Mouse (Mus musculus) neural tube, embryonic 10.5 days (tissue): ENCODE data around the gene Lce1a2.
"Not testable (repeated sequence)": the region's sequence is repeated elsewhere in the genome, so short reads cannot be mapped to it uniquely, and the experiment has no call there.

Experiments used
- DNase-seq: peaks from one replicate; pipeline ENCODE4 v3.0.0-alpha.2; 2017; ENCODE audit warnings: low spot score; ENCODE audit errors: extremely low spot score

The Lce1a2 gene

GRCm38 (mm10) chr3:92670215-92670614 lies at the start of gene Lce1a2:
TSS of gene Lce1a2 (minus strand) at chr3:92670315.
- DNase-seq: no peak

DNA sequence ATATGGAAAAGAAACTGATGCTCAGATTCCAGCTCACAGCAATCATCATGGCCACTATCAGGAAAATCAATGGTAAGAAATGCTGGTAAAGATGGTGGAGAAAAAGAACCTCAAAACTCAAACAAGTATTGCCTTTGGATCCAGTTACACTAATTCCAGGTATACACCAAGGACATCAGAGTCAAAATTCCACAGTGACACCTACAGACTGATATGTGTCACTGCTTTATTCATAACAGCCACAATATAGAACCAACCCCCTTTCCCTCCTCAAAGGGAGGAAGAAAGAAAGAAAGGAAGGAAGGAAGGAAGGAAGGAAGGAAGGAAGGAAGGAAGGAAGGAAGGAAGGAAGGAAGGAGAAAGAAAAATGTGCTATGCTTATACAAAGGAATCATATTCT lies 45.0 kb upstream of the Lce1a2 start:
- no peak for DNase-seq

- no peak for DNase-seq
Measured at GRCm38 (mm10) chr3:92708974-92709373, 38.9 kb upstream of the Lce1a2 start, which contains the start of gene Lce1e. TSS of gene Lce1e (minus strand) at chr3:92709074.

GRCm38 (mm10) chr3:92694613-92695012 lies 24.5 kb upstream of the Lce1a2 start:
- DNase-seq: no peak

GRCm38 (mm10) chr3:92691688-92692087 lies 21.6 kb upstream of the Lce1a2 start:
- DNase-seq: no peak

GRCm38 (mm10) chr3:92689154-92689553 lies 19.0 kb upstream of the Lce1a2 start:
- not testable (repeated sequence) for DNase-seq

DNA sequence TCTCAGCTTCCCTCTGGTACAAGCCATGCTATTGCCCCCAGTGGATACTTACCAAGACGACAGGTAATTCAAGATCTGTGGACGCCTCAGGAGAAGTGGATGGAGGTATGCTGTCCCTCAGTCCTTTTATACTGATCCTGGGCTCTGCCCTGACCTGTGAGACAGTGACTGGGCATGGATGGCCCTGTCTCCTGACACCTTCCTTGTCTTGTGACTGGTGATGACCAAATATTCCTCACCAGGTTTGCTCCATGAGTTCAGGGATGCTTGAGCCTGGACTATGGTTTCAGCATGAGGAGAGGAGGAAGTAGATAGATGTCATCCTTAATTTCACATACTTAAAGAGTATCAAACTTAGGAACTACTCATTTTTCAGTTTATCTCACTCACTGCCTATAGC lies 17.0 kb upstream of the Lce1a2 start, which contains the start of gene Lce1d:
TSS of gene Lce1d (minus strand) at position 101 of the 400 bp plus-strand sequence.
- no peak for DNase-seq

GRCm38 (mm10) chr3:92678947-92679346 lies 8.8 kb upstream of the Lce1a2 start, which contains the start of gene Lce1c:
TSS of gene Lce1c (plus strand) at chr3:92679247.
- DNase-seq: no peak

DNA sequence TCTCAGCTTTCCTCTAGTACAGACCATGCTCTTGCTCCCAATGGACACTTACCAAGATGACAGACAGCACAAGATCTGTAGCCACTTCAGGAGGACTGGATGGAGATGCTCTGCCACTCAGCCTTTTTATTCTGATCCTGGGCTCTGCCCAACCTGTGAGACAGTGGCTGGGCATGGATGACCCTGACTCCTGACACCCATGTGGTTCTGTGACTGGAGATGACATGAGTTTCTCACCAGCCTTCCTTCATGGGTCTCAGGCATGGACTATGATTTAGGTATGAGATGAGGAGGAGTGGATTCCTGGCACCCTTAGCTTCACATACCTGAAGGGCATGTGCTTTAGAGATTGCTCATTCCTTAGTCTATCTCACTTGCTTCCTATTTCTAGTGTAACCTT lies 13.3 kb downstream of the Lce1a2 start, which contains the start of gene Lce1b:
TSS of gene Lce1b (minus strand) at position 101 of the 400 bp plus-strand sequence.
- DNase-seq: no peak

GRCm38 (mm10) chr3:92648207-92648606 lies 21.9 kb downstream of the Lce1a2 start, which contains the start of gene Lce1a1:
TSS of gene Lce1a1 (minus strand) at chr3:92648307.
- no peak for DNase-seq

DNA sequence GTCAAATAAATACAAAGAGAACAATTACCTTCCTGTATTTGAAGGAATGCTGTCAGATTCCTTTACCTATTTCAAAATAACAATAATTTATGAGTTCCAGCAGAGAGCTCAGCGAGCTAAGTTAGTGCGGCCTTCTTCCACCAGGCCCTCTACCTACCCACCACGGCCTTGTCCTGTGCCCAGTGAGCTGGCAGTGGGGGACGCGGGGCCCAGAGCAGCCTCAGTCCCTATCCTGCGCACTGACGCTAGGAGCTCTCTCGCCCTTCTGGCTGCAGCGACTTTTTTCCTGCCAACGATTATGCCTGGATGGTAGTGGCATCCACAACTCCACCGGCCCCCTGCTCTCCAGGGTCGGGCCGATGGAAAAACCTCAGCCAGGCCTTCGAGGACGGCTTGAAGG lies 30.3 kb downstream of the Lce1a2 start:
- DNase-seq: no peak

GRCm38 (mm10) chr3:92638653-92638991 lies 31.5 kb downstream of the Lce1a2 start:
- DNase-seq: no peak

DNA sequence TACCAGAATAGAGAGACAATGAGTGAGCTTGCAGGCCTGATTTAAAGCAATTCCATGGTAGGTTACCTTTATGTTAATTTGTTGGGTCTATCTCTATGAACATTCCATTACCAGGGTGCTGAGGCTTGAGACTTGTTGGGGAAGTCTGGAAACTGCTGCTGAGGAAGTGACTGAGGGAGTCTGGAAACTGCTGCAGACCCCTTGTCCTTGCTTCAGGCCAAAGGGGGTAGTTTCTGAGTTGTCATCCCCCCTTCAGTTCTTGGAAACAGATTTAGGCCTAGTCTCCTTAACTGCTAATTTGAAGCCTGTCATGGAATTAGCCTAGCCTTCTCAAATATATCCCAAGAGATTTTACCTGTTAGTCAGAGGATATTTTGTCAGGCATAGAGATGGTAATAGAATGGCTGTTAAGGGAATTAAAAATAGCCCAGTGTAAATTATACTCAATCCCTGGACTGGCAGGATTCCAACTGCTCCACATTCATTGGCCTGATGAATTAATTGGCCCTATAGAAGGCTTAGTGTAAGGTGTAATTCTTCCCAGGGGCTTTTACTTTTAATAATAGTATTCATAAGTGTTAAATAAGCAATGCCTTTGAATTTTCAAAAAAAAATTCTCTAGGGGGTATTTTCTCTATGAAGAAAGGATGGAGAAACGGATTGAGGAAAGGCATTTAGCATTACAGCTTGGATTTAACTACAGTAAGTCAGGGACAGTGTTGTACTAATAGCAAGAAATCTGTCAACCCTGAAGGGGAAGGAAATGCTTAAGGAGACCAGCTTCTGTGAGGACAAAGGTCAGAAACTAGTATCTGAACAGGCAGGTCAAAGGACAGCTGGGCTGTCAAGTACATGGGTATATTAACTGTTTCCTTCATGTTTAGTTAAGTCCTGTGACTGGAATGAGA lies 32.1 kb downstream of the Lce1a2 start:
- no peak for DNase-seq

DNA sequence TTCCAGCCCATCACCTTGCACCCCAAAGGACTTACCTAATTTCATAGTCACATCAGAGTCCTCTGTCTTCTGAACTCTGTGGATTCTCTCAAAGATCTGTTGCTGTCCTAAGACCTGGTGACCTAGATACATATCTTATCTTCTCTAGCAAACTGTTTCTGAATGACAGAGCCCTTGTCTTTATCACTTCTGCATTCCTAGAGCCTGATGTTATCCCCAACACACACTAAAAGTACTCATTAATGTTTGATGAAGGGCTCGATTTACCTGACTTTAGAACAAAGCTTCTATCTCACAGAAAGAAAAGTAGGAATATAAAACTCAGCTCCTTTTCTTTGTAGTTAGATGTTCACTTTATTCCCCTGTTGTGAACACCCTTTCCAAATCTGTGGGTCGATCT lies 48.6 kb downstream of the Lce1a2 start, which contains the start of gene Lce6a:
TSS of gene Lce6a (minus strand) at position 101 of the 400 bp plus-strand sequence.
- DNase-seq: no peak
